Mouse (Mus musculus): ENCODE results near the gene Defb26.

- no peak for TF ChIP-seq POLR2A (IDR thresholded peaks at IDR 0.05; ENCODE audit: extremely low read depth, insufficient read depth, low read length)
- no peak for TF ChIP-seq CTCF (IDR thresholded peaks at IDR 0.05; ENCODE audit: extremely low read depth, insufficient read depth, low read length)
Observed at GRCm38 (mm10) chr2:152490038-152490437, 21.5 kb downstream of the Defb26 start, which contains the start of gene Defb22.
